Mouse (Mus musculus): ENCODE results near the gene Ms4a4d. TPM values are rescaled to one million over a fixed set of nuclear protein-coding genes. Genes with fewer than 3 reads are reported as not detected.
"Not testable (repeated sequence)": the region's sequence is repeated elsewhere in the genome, so short reads cannot be mapped to it uniquely, and the experiment has no call there.

Gene Ms4a4d
- polyA plus RNA-seq, 1 experiment = 2.3 TPM

- Histone ChIP-seq H3K27ac (ENCODE audit: control insufficient read depth, insufficient read depth, low read depth, low read length) (no peak overlapping the region), H3K4me1 (ENCODE audit: control insufficient read depth, insufficient read depth, low read length) (no peaks in the 10 kb centered on the region; the same call in 1 of the 2 replicates), H3K36me3 (ENCODE audit: control insufficient read depth, insufficient read depth, low read length) (no peaks in the 10 kb centered on the region), H3K27me3 (ENCODE audit: control insufficient read depth, insufficient read depth, low read length) (no peaks in the 10 kb centered on the region), H3K4me3 (ENCODE audit: control insufficient read depth, low read depth, low read length) (no peak overlapping the region)
- TF ChIP-seq POLR2A (IDR thresholded peaks at IDR 0.05; ENCODE audit: control insufficient read depth, low read depth, low read length) = no peak
Measured at GRCm38 (mm10) chr19:11533421-11533820, 3.2 kb upstream of the Ms4a4d start.

GRCm38 (mm10) chr19:11533888-11534445 lies 2.6 kb upstream of the Ms4a4d start:
- no peaks in the 10 kb centered on the region for H3K36me3 ChIP-seq (ENCODE audit: control insufficient read depth, insufficient read depth, low read length)
- H3K4me1 ChIP-seq (ENCODE audit: control insufficient read depth, insufficient read depth, low read length) = no peaks in the 10 kb centered on the region; the same call in 1 of the 2 replicates
- no peak overlapping the region for H3K27ac ChIP-seq (ENCODE audit: control insufficient read depth, insufficient read depth, low read depth, low read length)
- TF ChIP-seq POLR2A (IDR thresholded peaks at IDR 0.05; ENCODE audit: control insufficient read depth, low read depth, low read length) (no peak), CTCF (IDR thresholded peaks at IDR 0.05; ENCODE audit: control insufficient read depth, insufficient read depth, insufficient replicate concordance, low read depth, low read length) (no peak)
- no peaks in the 10 kb centered on the region for H3K27me3 ChIP-seq (ENCODE audit: control insufficient read depth, insufficient read depth, low read length)
- H3K4me3 ChIP-seq (ENCODE audit: control insufficient read depth, low read depth, low read length) = no peak overlapping the region

- Histone ChIP-seq H3K36me3 (ENCODE audit: control insufficient read depth, insufficient read depth, low read length) (no peaks in the 10 kb centered on the region), H3K4me3 (ENCODE audit: control insufficient read depth, low read depth, low read length) (no peak overlapping the region), H3K27me3 (ENCODE audit: control insufficient read depth, insufficient read depth, low read length) (no peaks in the 10 kb centered on the region), H3K27ac (ENCODE audit: control insufficient read depth, insufficient read depth, low read depth, low read length) (no peak overlapping the region), H3K4me1 (ENCODE audit: control insufficient read depth, insufficient read depth, low read length) (no peaks in the 10 kb centered on the region; the same call in 1 of the 2 replicates)
- TF ChIP-seq POLR2A (IDR thresholded peaks at IDR 0.05; ENCODE audit: control insufficient read depth, low read depth, low read length) (no peak), CTCF (IDR thresholded peaks at IDR 0.05; ENCODE audit: control insufficient read depth, insufficient read depth, insufficient replicate concordance, low read depth, low read length) (no peak)
Measured at GRCm38 (mm10) chr19:11537336-11537735, 735 bp downstream of the Ms4a4d start.

- H3K4me3 ChIP-seq (ENCODE audit: control insufficient read depth, low read depth, low read length); H3K4me1 ChIP-seq (ENCODE audit: control insufficient read depth, insufficient read depth, low read length); H3K27ac ChIP-seq (ENCODE audit: control insufficient read depth, insufficient read depth, low read depth, low read length); H3K27me3 ChIP-seq (ENCODE audit: control insufficient read depth, insufficient read depth, low read length); H3K36me3 ChIP-seq (ENCODE audit: control insufficient read depth, insufficient read depth, low read length): not testable (repeated sequence)
Measured at GRCm38 (mm10) chr19:11540166-11540821, 3.7 kb downstream of the Ms4a4d start.

GRCm38 (mm10) chr19:11544383-11544782 lies 7.8 kb downstream of the Ms4a4d start:
- H3K27me3 ChIP-seq (ENCODE audit: control insufficient read depth, insufficient read depth, low read length); H3K4me1 ChIP-seq (ENCODE audit: control insufficient read depth, insufficient read depth, low read length); H3K4me3 ChIP-seq (ENCODE audit: control insufficient read depth, low read depth, low read length); H3K36me3 ChIP-seq (ENCODE audit: control insufficient read depth, insufficient read depth, low read length); H3K27ac ChIP-seq (ENCODE audit: control insufficient read depth, insufficient read depth, low read depth, low read length): not testable (repeated sequence)

- no peak for TF ChIP-seq POLR2A (IDR thresholded peaks at IDR 0.05; ENCODE audit: control insufficient read depth, low read depth, low read length)
- no peak for TF ChIP-seq CTCF (IDR thresholded peaks at IDR 0.05; ENCODE audit: control insufficient read depth, insufficient read depth, insufficient replicate concordance, low read depth, low read length)
- H3K36me3 ChIP-seq (ENCODE audit: control insufficient read depth, insufficient read depth, low read length) = no peaks in the 10 kb centered on the region
- no peak overlapping the region for H3K4me3 ChIP-seq (ENCODE audit: control insufficient read depth, low read depth, low read length)
- H3K27ac ChIP-seq (ENCODE audit: control insufficient read depth, insufficient read depth, low read depth, low read length) = no peak overlapping the region
- no peaks in the 10 kb centered on the region for H3K27me3 ChIP-seq (ENCODE audit: control insufficient read depth, insufficient read depth, low read length)
- no peaks in the 10 kb centered on the region for H3K4me1 ChIP-seq (ENCODE audit: control insufficient read depth, insufficient read depth, low read length)
Measured at GRCm38 (mm10) chr19:11547911-11548310, 11.3 kb downstream of the Ms4a4d start.

- TF ChIP-seq POLR2A (IDR thresholded peaks at IDR 0.05; ENCODE audit: control insufficient read depth, low read depth, low read length) (no peak), CTCF (IDR thresholded peaks at IDR 0.05; ENCODE audit: control insufficient read depth, insufficient read depth, insufficient replicate concordance, low read depth, low read length) (no peak)
- Histone ChIP-seq H3K4me1 (ENCODE audit: control insufficient read depth, insufficient read depth, low read length) (no peaks in the 10 kb centered on the region), H3K36me3 (ENCODE audit: control insufficient read depth, insufficient read depth, low read length) (no peaks in the 10 kb centered on the region), H3K27ac (ENCODE audit: control insufficient read depth, insufficient read depth, low read depth, low read length) (no peak overlapping the region), H3K27me3 (ENCODE audit: control insufficient read depth, insufficient read depth, low read length) (no peaks in the 10 kb centered on the region), H3K4me3 (ENCODE audit: control insufficient read depth, low read depth, low read length) (no peak overlapping the region)
Measured at GRCm38 (mm10) chr19:11554726-11555125, 18.1 kb downstream of the Ms4a4d start.

- not testable (repeated sequence) for H3K27ac ChIP-seq (ENCODE audit: control insufficient read depth, insufficient read depth, low read depth, low read length); H3K4me3 ChIP-seq (ENCODE audit: control insufficient read depth, low read depth, low read length); H3K36me3 ChIP-seq (ENCODE audit: control insufficient read depth, insufficient read depth, low read length); H3K27me3 ChIP-seq (ENCODE audit: control insufficient read depth, insufficient read depth, low read length); H3K4me1 ChIP-seq (ENCODE audit: control insufficient read depth, insufficient read depth, low read length)
Measured at GRCm38 (mm10) chr19:11559560-11559959, 23.0 kb downstream of the Ms4a4d start.
